Mouse (Mus musculus) left cerebral cortex, adult 8-10 months (tissue): ENCODE results near the gene Nipal1. TPM values are rescaled to one million over a fixed set of nuclear protein-coding genes. Genes with fewer than 3 reads are reported as not detected.

Experiments
- total RNA-seq, 4 experiments: library from RNA; stranded (reverse); gene quantifications; 2 replicates each; pipeline ENCODE4 v1.2.4; 2022

The Nipal1 gene
- total RNA-seq, 4 experiments from 2014 or later = not detected

Other genes with a start within 250 kb of the Nipal1 start
- under 1 TPM; 0.21 to 0.94 (median 0.40) TPM for gene Corin, start 143.3 kb upstream of the Nipal1 start, total RNA-seq
- 10 to 100 TPM; 11.5 to 16.4 (median 14.7) TPM for gene Nfxl1, start 88.1 kb upstream of the Nipal1 start, total RNA-seq
- under 1 TPM in 1 of 4 experiments, not detected in 3; 0.33 TPM for gene Zar1, start 66.5 kb upstream of the Nipal1 start, total RNA-seq
- gene Gm5868, start 60.2 kb upstream of the Nipal1 start, total RNA-seq = 1 to 10 TPM in 1 of 4 experiments, under 1 TPM in 2, not detected in 1; 0.57 to 1.0 (median 0.65) TPM
- gene Cnga1, start 3.5 kb upstream of the Nipal1 start, total RNA-seq = not detected
- under 1 TPM in 3 of 4 experiments, not detected in 1; 0.17 to 0.58 (median 0.34) TPM for gene Txk, start 105.0 kb downstream of the Nipal1 start, total RNA-seq
- gene Tec, start 220.7 kb downstream of the Nipal1 start, total RNA-seq = 1 to 10 TPM; 2.4 to 6.6 (median 3.9) TPM